Mouse (Mus musculus): ENCODE data around the gene Smim6.

DNA sequence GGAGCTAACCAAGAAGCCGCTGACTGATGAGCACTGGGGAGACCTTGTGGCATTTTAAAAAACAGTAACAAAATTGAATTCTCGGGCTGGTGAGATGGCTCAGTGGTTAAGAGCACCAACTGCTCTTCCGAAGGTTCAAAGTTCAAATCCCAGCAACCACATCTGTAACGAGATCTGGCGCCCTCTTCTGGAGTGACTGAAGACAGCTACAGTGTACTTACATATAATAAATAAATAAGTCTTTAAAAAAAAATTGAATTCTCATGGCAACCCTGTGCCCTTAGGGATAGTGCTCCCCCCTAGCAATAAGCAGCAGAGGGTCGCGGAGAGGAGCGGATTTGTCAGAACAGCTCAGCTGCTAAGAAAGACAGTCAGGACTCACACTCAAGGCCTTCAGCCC lies 47.9 kb upstream of the Smim6 start:
- TF ChIP-seq POLR2A (IDR thresholded peaks at IDR 0.05; ENCODE audit: insufficient read depth, low read depth, low read length), result no peak
- TF ChIP-seq CTCF (IDR thresholded peaks at IDR 0.05; ENCODE audit: insufficient read depth, low read depth, low read length), result no peak

Measured in olfactory bulb, adult 2 months (tissue).